Mouse (Mus musculus) small intestine, adult 2 months (tissue): Measurements from ENCODE around the gene Slc9b2.

Experiments used
- CTCF ChIP-seq: fragments of 200-500 bp; IDR thresholded peaks from 2 replicates; pipeline ENCODE4 v1.5.1; 2012; ENCODE audit warnings: low read depth, mild to moderate bottlenecking, control low read depth, inconsistent platforms, low read length, moderate library complexity, mixed read lengths; ENCODE audit not compliant: insufficient replicate concordance, insufficient read length; ENCODE audit errors: extremely low read depth
- POLR2A ChIP-seq: fragments of 200-500 bp; IDR thresholded peaks from 2 replicates; pipeline ENCODE4 v1.6.1; 2012; ENCODE audit warnings: low read depth, mild to moderate bottlenecking, control low read depth, inconsistent platforms, low read length, moderate library complexity

GRCm38 (mm10) chr3:135327176-135327575, 19.7 kb downstream of the Slc9b2 start:
- TF ChIP-seq CTCF (no peak), POLR2A (no peak)
